Mouse (Mus musculus) liver, embryonic 14.5 days (tissue): ENCODE data around the gene Chd8. TPM values are rescaled to one million over a fixed set of nuclear protein-coding genes. Genes with fewer than 3 reads are reported as not detected.

Source experiments
- ATAC-seq: fragments of 200-750 bp; cut with Nextera tagmentation; 2 replicates; pipeline ENCODE4 v1.8.0; 2017; ENCODE audit warnings: moderate number of reproducible peaks, mild to moderate bottlenecking, moderate library complexity; ENCODE audit not compliant: insufficient read depth
- DNase-seq, 3 experiments: peaks; one replicate each; pipeline ENCODE4 v3.0.0-alpha.2; 2012 to 2013; ENCODE audit warnings: low read depth in 3 of 3, low spot score in 3 of 3
- H3K27ac ChIP-seq: fragments of 300-500 bp; sonication (generic); 2 replicates; pipeline ENCODE4 v1.5.1; 2014; ENCODE audit warnings: moderate library complexity, mild to moderate bottlenecking, control low read depth, inconsistent platforms
- H3K27me3 ChIP-seq: fragments of 300-500 bp; sonication (generic); 2 replicates; pipeline ENCODE4 v1.6.1; 2014; ENCODE audit warnings: mild to moderate bottlenecking, low read length, moderate library complexity; ENCODE audit not compliant: control insufficient read depth, insufficient read depth
- H3K36me3 ChIP-seq: fragments of 300-500 bp; sonication (generic); replicated peaks from 2 replicates; pipeline ENCODE4 v1.6.1; 2014; ENCODE audit warnings: low read depth; ENCODE audit not compliant: control insufficient read depth, insufficient read depth
- H3K4me1 ChIP-seq, 2 experiments: fragments of 200-500 bp in 1 of 2; fragments of 300-500 bp in 1 of 2; sonication (generic) in 1 of 2; replicated peaks; 2 replicates each; pipeline ENCODE4 v1.6.1; 2012 to 2014; ENCODE audit warnings: antibody characterized with exemption in 1 of 2, inconsistent platforms in 1 of 2, low read length in 1 of 2; ENCODE audit not compliant: control insufficient read depth in 2 of 2, insufficient read depth in 2 of 2
- H3K4me2 ChIP-seq: fragments of 300-500 bp; sonication (generic); 2 replicates; pipeline ENCODE4 v1.6.1; 2014; ENCODE audit warnings: low read depth, mild to moderate bottlenecking, control low read depth, moderate library complexity
- H3K4me3 ChIP-seq, 2 experiments: fragments of 200-500 bp in 1 of 2; fragments of 300-500 bp in 1 of 2; sonication (generic) in 1 of 2; 2 replicates each; pipeline ENCODE4 v1.5.1; 2012 to 2014; ENCODE audit warnings: low read depth in 2 of 2, low read length in 2 of 2, mild to moderate bottlenecking in 2 of 2, control low read depth in 1 of 2, inconsistent platforms in 1 of 2, moderate library complexity in 1 of 2; ENCODE audit not compliant: insufficient read depth in 1 of 2
- H3K9ac ChIP-seq: fragments of 300-500 bp; sonication (generic); replicated peaks from 2 replicates; pipeline ENCODE4 v1.6.1; 2014; ENCODE audit warnings: mild to moderate bottlenecking, control low read depth, moderate library complexity
- H3K9me3 ChIP-seq: fragments of 300-500 bp; sonication (generic); 2 replicates; pipeline ENCODE4 v1.6.1; 2016; ENCODE audit warnings: low read length, mixed read lengths; ENCODE audit not compliant: control insufficient read depth
- CTCF ChIP-seq: IDR thresholded peaks from 2 replicates; pipeline ENCODE4 v1.5.1; 2016; ENCODE audit warnings: antibody characterized with exemption, low read depth, control low read depth
- EP300 ChIP-seq: IDR thresholded peaks from 2 replicates; pipeline ENCODE4 v1.6.1; 2016; ENCODE audit warnings: antibody characterized with exemption, low read depth
- WGBS: fragments of 180-500 bp; shearing (Covaris S2); extraction: QIAGEN DNeasy Blood & Tissue Kit; methylation state at CpG from one replicate; pipeline ENCODE4 v1.1.7; 2014; ENCODE audit not compliant: insufficient replicate concordance; 5-methylcytosine and 5-hydroxymethylcytosine counted together
- polyA plus RNA-seq, 2 experiments: library from polyadenylated mRNA; depleted of rRNA in 1 of 2; stranded (reverse) in 1 of 2; unstranded in 1 of 2; fragments of >200 nt; fragmentation: Nextera tagmentation in 1 of 2; extraction: Ambion mirVana in 1 of 2; gene quantifications; 2 replicates each; pipeline versions ENCODE4 v1.2.1 to v1.2.3; 2012 to 2014

The Chd8 gene
- polyA plus RNA-seq, 2 experiments, result 13.1 to 14.0 TPM

DNA sequence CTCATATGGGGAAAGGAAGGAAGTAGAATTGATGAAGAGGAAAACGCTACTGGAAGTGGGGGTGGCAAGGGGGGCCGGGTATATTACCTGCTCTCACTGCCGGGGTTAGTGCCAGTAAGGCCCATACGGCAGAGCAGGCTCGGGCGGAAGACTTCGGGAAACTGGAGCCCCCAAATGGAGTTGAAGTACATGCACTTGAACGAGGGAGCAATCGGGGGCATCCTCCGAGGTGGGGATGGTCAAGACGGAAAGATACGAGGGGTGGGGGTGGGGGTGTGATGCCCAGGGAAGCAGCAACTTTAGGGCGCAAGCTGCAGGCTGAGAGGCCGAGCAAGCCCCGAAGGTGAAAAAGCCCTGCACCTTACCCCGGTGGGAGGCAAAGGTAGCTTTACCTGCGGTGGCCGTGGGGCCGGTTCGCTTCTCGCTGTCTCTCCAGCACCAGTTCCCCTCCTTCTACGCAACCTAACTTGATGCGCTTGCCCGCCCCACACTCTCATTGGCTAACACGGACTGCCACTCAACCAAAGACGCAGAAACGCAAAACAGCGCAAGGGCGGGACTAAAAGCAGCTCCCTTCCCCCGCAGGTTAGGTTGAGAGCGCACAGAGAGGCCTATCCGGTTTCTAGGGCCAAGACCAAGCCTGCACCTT lies 13.4 kb downstream of the Chd8 start:
- Histone ChIP-seq H3K27me3 (no peaks in the 10 kb centered on the region), H3K4me1 (peaks cover 6 to 17% of the 10 kb centered on the region in 2 experiments), H3K36me3 (no peaks in the 10 kb centered on the region), H3K9me3 (no peaks in the 10 kb centered on the region), H3K9ac (peak overlapping the region; percentile 80), H3K4me3 (peak overlapping the region; percentile 80 to 81), H3K27ac (peak overlapping the region; percentile 31), H3K4me2 (peak overlapping the region; percentile 86)
- ATAC-seq, result peak; percentile 99
- peak; percentile 100 for DNase-seq
- TF ChIP-seq CTCF (no peak), EP300 (no peak)
- under 1% methylated on average over 32 of the region's 32 CpGs for WGBS

DNA sequence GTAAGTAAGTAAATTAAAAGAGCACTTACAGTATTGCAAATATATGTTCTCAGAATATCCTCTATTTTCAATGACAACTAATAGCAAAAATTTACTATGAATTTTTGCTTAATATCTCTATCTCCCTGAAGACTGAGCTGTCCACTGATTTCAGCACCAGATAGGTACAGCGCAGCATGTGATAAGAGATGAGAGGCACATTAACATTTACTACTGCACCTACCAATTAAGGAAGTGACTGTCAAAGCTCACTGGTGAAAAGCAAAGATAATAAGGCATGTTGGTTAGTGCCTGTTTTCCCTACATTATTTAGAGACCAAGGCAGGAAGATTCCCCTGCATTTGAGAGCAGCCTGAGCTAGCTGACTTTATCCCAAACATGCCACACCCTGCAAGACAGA lies 21.4 kb downstream of the Chd8 start:
- no peaks in the 10 kb centered on the region for H3K27me3 ChIP-seq
- H3K27ac ChIP-seq, result no peak overlapping the region
- H3K4me3 ChIP-seq, result no peak overlapping the region
- no peaks in the 10 kb centered on the region for H3K9me3 ChIP-seq
- H3K9ac ChIP-seq, result no peak overlapping the region
- no peaks in the 10 kb centered on the region; a peak in 1 of 4 replicates for H3K4me1 ChIP-seq
- 65% methylated on average over 1 of the region's 1 CpGs for WGBS
- ATAC-seq (no peak), DNase-seq (no peak)
- no peak overlapping the region for H3K4me2 ChIP-seq
- no peak for TF ChIP-seq CTCF
- TF ChIP-seq EP300, result no peak
- peaks cover 46% of the 10 kb centered on the region for H3K36me3 ChIP-seq

DNA sequence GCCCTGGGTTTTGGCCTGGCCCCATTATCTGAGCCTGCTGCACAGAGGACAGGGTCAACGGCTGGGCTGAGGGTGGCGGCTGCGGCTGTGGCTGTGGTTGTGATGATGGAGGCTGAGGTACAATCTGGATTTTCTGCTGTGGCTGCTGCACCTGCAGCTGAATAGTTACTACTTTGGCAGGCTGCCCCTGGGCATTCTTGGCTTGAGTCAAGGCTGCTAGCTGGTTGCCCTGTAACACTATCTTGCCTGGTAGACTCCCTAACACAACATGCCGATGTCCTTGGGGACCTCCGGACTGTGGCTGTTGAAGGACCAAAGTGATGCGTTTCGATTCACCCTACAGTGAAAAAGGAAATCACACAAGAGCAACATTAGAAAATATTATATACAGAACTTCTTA lies 22.4 kb downstream of the Chd8 start:
- 80% methylated on average over 7 of the region's 7 CpGs for WGBS
- ATAC-seq, result no peak
- no peak for DNase-seq
- Histone ChIP-seq H3K27ac (no peak overlapping the region), H3K36me3 (peaks cover 57% of the 10 kb centered on the region), H3K4me2 (no peak overlapping the region), H3K9ac (no peak overlapping the region), H3K4me3 (no peak overlapping the region), H3K4me1 (no peaks in the 10 kb centered on the region), H3K9me3 (no peaks in the 10 kb centered on the region), H3K27me3 (no peaks in the 10 kb centered on the region)
- no peak for TF ChIP-seq EP300
- no peak for TF ChIP-seq CTCF

GRCm38 (mm10) chr14:52232249-52232648 lies 25.3 kb downstream of the Chd8 start:
- Histone ChIP-seq H3K9ac (no peak overlapping the region), H3K4me1 (no peaks in the 10 kb centered on the region), H3K4me3 (no peak overlapping the region), H3K36me3 (peaks cover 66% of the 10 kb centered on the region), H3K9me3 (no peaks in the 10 kb centered on the region), H3K27ac (no peak overlapping the region), H3K4me2 (no peak overlapping the region), H3K27me3 (no peaks in the 10 kb centered on the region)
- ATAC-seq (no peak), DNase-seq (no peak)
- TF ChIP-seq EP300, result no peak
- no peak for TF ChIP-seq CTCF
- WGBS, result 73% methylated on average over 6 of the region's 6 CpGs

- no peaks in the 10 kb centered on the region for H3K9me3 ChIP-seq
- no peak overlapping the region for H3K4me2 ChIP-seq
- DNase-seq (no peak), ATAC-seq (no peak)
- H3K4me3 ChIP-seq, result no peak overlapping the region
- 50% methylated on average over 2 of the region's 2 CpGs for WGBS
- peaks cover 64% of the 10 kb centered on the region for H3K36me3 ChIP-seq
- H3K4me1 ChIP-seq, result 0 out of 4 replicates have a peak, but pooled peaks cover 0 to 2% of the 10 kb centered on the region in 2 experiments
- no peak overlapping the region for H3K27ac ChIP-seq
- TF ChIP-seq CTCF (no peak), EP300 (peak; percentile 28; the same call in 1 of the 2 replicates)
- H3K27me3 ChIP-seq, result no peaks in the 10 kb centered on the region
- no peak overlapping the region for H3K9ac ChIP-seq
These were observed 31.6 kb downstream of the Chd8 start for GRCm38 (mm10) chr14:52225972-52226371.
